Mouse (Mus musculus): Measurements from ENCODE around the gene Ykt6. TPM values are rescaled to one million over a fixed set of nuclear protein-coding genes. Genes with fewer than 3 reads are reported as not detected.
"Not testable (repeated sequence)": the region's sequence is repeated elsewhere in the genome, so short reads cannot be mapped to it uniquely, and the experiment has no call there.

The Ykt6 gene
- total RNA-seq (2021) = 10 to 100 TPM; 60.9 to 64.9 TPM

- peak; percentile 96 for DNase-seq (ENCODE audit: low spot score)
- intact Hi-C loops (cut with DNase I) = no loop called here
Measured at GRCm38 (mm10) chr11:5955546-5956276, at the start of gene Ykt6. TSS of gene Ykt6 (plus strand) at chr11:5955693.

- intact Hi-C loops (cut with DNase I) = no loop called here
- no peak for DNase-seq (ENCODE audit: low spot score)
Measured at GRCm38 (mm10) chr11:5905778-5906518, 49.5 kb upstream of the Ykt6 start.

- intact Hi-C loops (cut with DNase I) = no loop called here
- DNase-seq (ENCODE audit: low spot score) = no peak
Measured at GRCm38 (mm10) chr11:5907096-5907495, 48.4 kb upstream of the Ykt6 start.

GRCm38 (mm10) chr11:5908642-5909041 lies 46.9 kb upstream of the Ykt6 start:
- intact Hi-C loops (cut with DNase I) = no loop called here
- DNase-seq (ENCODE audit: low spot score) = no peak

GRCm38 (mm10) chr11:5912635-5913034 lies 42.9 kb upstream of the Ykt6 start:
- intact Hi-C loops (cut with DNase I) = no loop called here

GRCm38 (mm10) chr11:5913256-5913655 lies 42.2 kb upstream of the Ykt6 start:
- DNase-seq (ENCODE audit: low spot score) = no peak
- intact Hi-C loops (cut with DNase I) = no loop called here

More at GRCm38 (mm10) chr11:5912635-5913034, 42.9 kb upstream of the Ykt6 start:
- DNase-seq (ENCODE audit: low spot score) = no peak

GRCm38 (mm10) chr11:5913936-5914335 lies 41.6 kb upstream of the Ykt6 start:
- intact Hi-C loops (cut with DNase I) = no loop called here

GRCm38 (mm10) chr11:5914940-5915339 lies 40.6 kb upstream of the Ykt6 start:
- no peak for DNase-seq (ENCODE audit: low spot score)
- intact Hi-C loops (cut with DNase I) = no loop called here

More at GRCm38 (mm10) chr11:5913936-5914335, 41.6 kb upstream of the Ykt6 start:
- no peak for DNase-seq (ENCODE audit: low spot score)

GRCm38 (mm10) chr11:5915429-5916177 lies 39.9 kb upstream of the Ykt6 start:
- DNase-seq (ENCODE audit: low spot score) = no peak
- intact Hi-C loops (cut with DNase I) = no loop called here

- intact Hi-C loops (cut with DNase I) = no loop called here
- no peak for DNase-seq (ENCODE audit: low spot score)
Measured at GRCm38 (mm10) chr11:5916178-5916548, 39.3 kb upstream of the Ykt6 start.

- no peak for DNase-seq (ENCODE audit: low spot score)
- intact Hi-C loops (cut with DNase I) = no loop called here
Measured at GRCm38 (mm10) chr11:5918111-5918510, 37.4 kb upstream of the Ykt6 start.

GRCm38 (mm10) chr11:5919606-5920005 lies 35.9 kb upstream of the Ykt6 start:
- intact Hi-C loops (cut with DNase I) = no loop called here

GRCm38 (mm10) chr11:5920323-5920960 lies 35.1 kb upstream of the Ykt6 start:
- no peak for DNase-seq (ENCODE audit: low spot score)
- intact Hi-C loops (cut with DNase I) = no loop called here

More at GRCm38 (mm10) chr11:5919606-5920005, 35.9 kb upstream of the Ykt6 start:
- DNase-seq (ENCODE audit: low spot score) = no peak

- DNase-seq (ENCODE audit: low spot score) = no peak
- intact Hi-C loops (cut with DNase I) = no loop called here
Measured at GRCm38 (mm10) chr11:5924699-5925098, 30.8 kb upstream of the Ykt6 start.

GRCm38 (mm10) chr11:5926696-5927220 lies 28.7 kb upstream of the Ykt6 start:
- intact Hi-C loops (cut with DNase I) = no loop called here
- no peak for DNase-seq (ENCODE audit: low spot score)

GRCm38 (mm10) chr11:5930578-5930977 lies 24.9 kb upstream of the Ykt6 start:
- DNase-seq (ENCODE audit: low spot score) = no peak
- intact Hi-C loops (cut with DNase I) = no loop called here

GRCm38 (mm10) chr11:5931947-5932346 lies 23.5 kb upstream of the Ykt6 start:
- DNase-seq (ENCODE audit: low spot score); intact Hi-C loops (cut with DNase I): not testable (repeated sequence)

- intact Hi-C loops (cut with DNase I); DNase-seq (ENCODE audit: low spot score): not testable (repeated sequence)
Measured at GRCm38 (mm10) chr11:5934531-5934930, 21.0 kb upstream of the Ykt6 start.

GRCm38 (mm10) chr11:5942966-5943365 lies 12.5 kb upstream of the Ykt6 start:
- DNase-seq (ENCODE audit: low spot score) = no peak
- intact Hi-C loops (cut with DNase I) = no loop called here

- intact Hi-C loops (cut with DNase I) = no loop called here
- DNase-seq (ENCODE audit: low spot score) = no peak
Measured at GRCm38 (mm10) chr11:5945096-5945495, 10.4 kb upstream of the Ykt6 start.
